Mouse (Mus musculus) midbrain, embryonic 12.5 days (tissue): ENCODE results near the gene Thbs4. TPM values are rescaled to one million over a fixed set of nuclear protein-coding genes. Genes with fewer than 3 reads are reported as not detected.

Experiments
- ATAC-seq: fragments of 200-750 bp; cut with Nextera tagmentation; 2 replicates; pipeline ENCODE4 v1.8.0; 2017; ENCODE audit warnings: low read depth, moderate TSS enrichment, moderate library complexity; ENCODE audit not compliant: low FRiP score
- H3K27ac ChIP-seq: fragments of 300-500 bp; sonication (generic); replicated peaks from 2 replicates; pipeline ENCODE4 v1.5.1; 2016; ENCODE audit warnings: mild to moderate bottlenecking
- H3K27me3 ChIP-seq: fragments of 300-500 bp; sonication (generic); 2 replicates; pipeline ENCODE4 v1.6.1; 2016; ENCODE audit warnings: mild to moderate bottlenecking
- H3K36me3 ChIP-seq: fragments of 300-500 bp; sonication (generic); 2 replicates; pipeline ENCODE4 v1.6.1; 2016
- H3K4me1 ChIP-seq: fragments of 300-500 bp; sonication (generic); 2 replicates; pipeline ENCODE4 v1.6.1; 2016
- H3K4me2 ChIP-seq: fragments of 300-500 bp; sonication (generic); replicated peaks from 2 replicates; pipeline ENCODE4 v1.6.1; 2016; ENCODE audit warnings: mild to moderate bottlenecking, moderate library complexity
- H3K4me3 ChIP-seq: fragments of 300-500 bp; sonication (generic); 2 replicates; pipeline ENCODE4 v1.5.1; 2016; ENCODE audit warnings: mild to moderate bottlenecking
- H3K9ac ChIP-seq: fragments of 300-500 bp; sonication (generic); replicated peaks from 2 replicates; pipeline ENCODE4 v1.6.1; 2016; ENCODE audit warnings: mild to moderate bottlenecking, moderate library complexity
- H3K9me3 ChIP-seq: fragments of 300-500 bp; sonication (generic); 2 replicates; pipeline ENCODE4 v1.6.1; 2016; ENCODE audit warnings: mild to moderate bottlenecking
- WGBS: fragments of 180-500 bp; shearing (Covaris S2); methylation state at CpG from one replicate; pipeline ENCODE4 v1.1.7; 2016; 5-methylcytosine and 5-hydroxymethylcytosine counted together
- polyA plus RNA-seq: library from polyadenylated mRNA; unstranded; fragments of >200 nt; fragmentation: Nextera tagmentation; extraction: Ambion mirVana; gene quantifications from 2 replicates; pipeline ENCODE4 v1.2.1, GENCODE M21; 2016

Thbs4 gene
- polyA plus RNA-seq, 1 experiment from 2014 or later: 4.2 TPM

- Histone ChIP-seq H3K4me1 (peaks cover 12% of the 10 kb centered on the region), H3K4me2 (no peak overlapping the region), H3K4me3 (no peak overlapping the region), H3K27me3 (no peaks in the 10 kb centered on the region), H3K36me3 (no peaks in the 10 kb centered on the region), H3K9me3 (no peaks in the 10 kb centered on the region), H3K9ac (no peak overlapping the region), H3K27ac (no peak overlapping the region)
- ATAC-seq: no peak
- WGBS: 92% methylated on average over 3 of the region's 3 CpGs
Observed at GRCm38 (mm10) chr13:92784311-92784710, 10.3 kb downstream of the Thbs4 start.

GRCm38 (mm10) chr13:92783551-92783950 lies 11.1 kb downstream of the Thbs4 start:
- no peak overlapping the region for H3K4me3 ChIP-seq
- H3K9ac ChIP-seq: no peak overlapping the region
- 94% methylated on average over 4 of the region's 4 CpGs for WGBS
- H3K4me2 ChIP-seq: no peak overlapping the region
- H3K36me3 ChIP-seq: no peaks in the 10 kb centered on the region
- ATAC-seq: no peak
- H3K9me3 ChIP-seq: no peaks in the 10 kb centered on the region
- H3K4me1 ChIP-seq: peaks cover 9% of the 10 kb centered on the region
- no peak overlapping the region for H3K27ac ChIP-seq
- H3K27me3 ChIP-seq: no peaks in the 10 kb centered on the region

- H3K27ac ChIP-seq: no peak overlapping the region
- no peak overlapping the region for H3K4me2 ChIP-seq
- H3K27me3 ChIP-seq: no peaks in the 10 kb centered on the region
- H3K9me3 ChIP-seq: no peaks in the 10 kb centered on the region
- ATAC-seq: no peak
- H3K9ac ChIP-seq: no peak overlapping the region
- WGBS: 71% methylated on average over 8 of the region's 8 CpGs
- no peaks in the 10 kb centered on the region for H3K36me3 ChIP-seq
- H3K4me3 ChIP-seq: no peak overlapping the region
- H3K4me1 ChIP-seq: no peaks in the 10 kb centered on the region; the same call in 1 of the 2 replicates
Observed at GRCm38 (mm10) chr13:92780927-92781326, 13.7 kb downstream of the Thbs4 start.

- WGBS: 94% methylated on average over 4 of the region's 4 CpGs
- Histone ChIP-seq H3K27me3 (no peaks in the 10 kb centered on the region), H3K27ac (no peak overlapping the region), H3K4me1 (no peaks in the 10 kb centered on the region; the same call in 1 of the 2 replicates), H3K9me3 (no peaks in the 10 kb centered on the region), H3K9ac (no peak overlapping the region), H3K4me2 (no peak overlapping the region), H3K4me3 (no peak overlapping the region), H3K36me3 (no peaks in the 10 kb centered on the region)
- no peak for ATAC-seq
Observed at GRCm38 (mm10) chr13:92780076-92780475, 14.5 kb downstream of the Thbs4 start.

GRCm38 (mm10) chr13:92778642-92779041 lies 16.0 kb downstream of the Thbs4 start:
- no peaks in the 10 kb centered on the region for H3K27me3 ChIP-seq
- WGBS: 90% methylated on average over 7 of the region's 7 CpGs
- no peaks in the 10 kb centered on the region for H3K9me3 ChIP-seq

GRCm38 (mm10) chr13:92775916-92776315 lies 18.7 kb downstream of the Thbs4 start:
- Histone ChIP-seq H3K9ac (no peak overlapping the region), H3K27me3 (no peaks in the 10 kb centered on the region), H3K27ac (no peak overlapping the region), H3K4me3 (no peak overlapping the region), H3K9me3 (no peaks in the 10 kb centered on the region), H3K4me2 (no peak overlapping the region), H3K4me1 (no peaks in the 10 kb centered on the region), H3K36me3 (no peaks in the 10 kb centered on the region)
- 91% methylated on average over 7 of the region's 7 CpGs for WGBS
- no peak for ATAC-seq

More at GRCm38 (mm10) chr13:92778642-92779041, 16.0 kb downstream of the Thbs4 start:
- no peaks in the 10 kb centered on the region; the same call in 1 of the 2 replicates for H3K4me1 ChIP-seq
- H3K27ac ChIP-seq: no peak overlapping the region
- H3K36me3 ChIP-seq: no peaks in the 10 kb centered on the region
- no peak overlapping the region for H3K4me3 ChIP-seq
- H3K9ac ChIP-seq: no peak overlapping the region
- no peak overlapping the region for H3K4me2 ChIP-seq
- no peak for ATAC-seq

- Histone ChIP-seq H3K9ac (no peak overlapping the region), H3K9me3 (no peaks in the 10 kb centered on the region), H3K4me1 (no peaks in the 10 kb centered on the region), H3K27ac (no peak overlapping the region), H3K27me3 (no peaks in the 10 kb centered on the region), H3K4me3 (no peak overlapping the region), H3K4me2 (no peak overlapping the region), H3K36me3 (no peaks in the 10 kb centered on the region)
- ATAC-seq: no peak
- 95% methylated on average over 9 of the region's 9 CpGs for WGBS
Observed at GRCm38 (mm10) chr13:92774887-92775286, 19.7 kb downstream of the Thbs4 start.

- Histone ChIP-seq H3K4me2 (no peak overlapping the region), H3K4me1 (no peaks in the 10 kb centered on the region), H3K27me3 (no peaks in the 10 kb centered on the region), H3K36me3 (no peaks in the 10 kb centered on the region), H3K4me3 (no peak overlapping the region), H3K9me3 (no peaks in the 10 kb centered on the region), H3K9ac (no peak overlapping the region), H3K27ac (no peak overlapping the region)
- 87% methylated on average over 8 of the region's 8 CpGs for WGBS
- no peak for ATAC-seq
Observed at GRCm38 (mm10) chr13:92772500-92772899, 22.1 kb downstream of the Thbs4 start.

- Histone ChIP-seq H3K4me1 (no peaks in the 10 kb centered on the region), H3K27me3 (no peaks in the 10 kb centered on the region), H3K27ac (no peak overlapping the region), H3K36me3 (no peaks in the 10 kb centered on the region), H3K4me2 (no peak overlapping the region), H3K9ac (no peak overlapping the region), H3K4me3 (no peak overlapping the region), H3K9me3 (no peaks in the 10 kb centered on the region)
- WGBS: 89% methylated on average over 5 of the region's 5 CpGs
- ATAC-seq: no peak
Observed at GRCm38 (mm10) chr13:92771566-92771965, 23.1 kb downstream of the Thbs4 start.

- H3K36me3 ChIP-seq: no peaks in the 10 kb centered on the region
- no peaks in the 10 kb centered on the region for H3K4me1 ChIP-seq
- no peaks in the 10 kb centered on the region for H3K9me3 ChIP-seq
- no peak for ATAC-seq
- H3K27me3 ChIP-seq: no peaks in the 10 kb centered on the region
- H3K27ac ChIP-seq: no peak overlapping the region
- H3K4me2 ChIP-seq: no peak overlapping the region
- H3K4me3 ChIP-seq: no peak overlapping the region
- 77% methylated on average over 6 of the region's 6 CpGs for WGBS
- H3K9ac ChIP-seq: no peak overlapping the region
Observed at GRCm38 (mm10) chr13:92765454-92766242, 29.0 kb downstream of the Thbs4 start.

GRCm38 (mm10) chr13:92762322-92762721 lies 32.3 kb downstream of the Thbs4 start:
- 59% methylated on average over 1 of the region's 1 CpGs for WGBS
- H3K27me3 ChIP-seq: no peaks in the 10 kb centered on the region

GRCm38 (mm10) chr13:92760519-92760918 lies 34.1 kb downstream of the Thbs4 start:
- H3K9me3 ChIP-seq: no peaks in the 10 kb centered on the region
- H3K27ac ChIP-seq: no peak overlapping the region
- H3K4me2 ChIP-seq: no peak overlapping the region
- H3K4me3 ChIP-seq: no peak overlapping the region
- no peak overlapping the region for H3K9ac ChIP-seq
- H3K27me3 ChIP-seq: no peaks in the 10 kb centered on the region
- H3K4me1 ChIP-seq: 0 out of 2 replicates have a peak, but pooled peaks cover 2% of the 10 kb centered on the region
- H3K36me3 ChIP-seq: no peaks in the 10 kb centered on the region
- WGBS: 92% methylated on average over 6 of the region's 6 CpGs
- no peak for ATAC-seq

More at GRCm38 (mm10) chr13:92762322-92762721, 32.3 kb downstream of the Thbs4 start:
- Histone ChIP-seq H3K27ac (no peak overlapping the region), H3K9me3 (no peaks in the 10 kb centered on the region), H3K4me3 (no peak overlapping the region), H3K4me2 (no peak overlapping the region), H3K36me3 (no peaks in the 10 kb centered on the region), H3K4me1 (no peaks in the 10 kb centered on the region), H3K9ac (no peak overlapping the region)
- ATAC-seq: no peak
